Mouse (Mus musculus): ENCODE results near the gene Tspan18. TPM values are rescaled to one million over a fixed set of nuclear protein-coding genes. Genes with fewer than 3 reads are reported as not detected.

The Tspan18 gene
- total RNA-seq, 1 experiment, result 1.4 TPM

- no peaks in the 10 kb centered on the region for H3K36me3 ChIP-seq (ENCODE audit: control insufficient read depth, insufficient read depth, low read length, poor library complexity, severe bottlenecking)
- TF ChIP-seq ZC3H11A (IDR thresholded peaks at IDR 0.05; ENCODE audit: borderline replicate concordance, low read depth, low read length) (no peak), HCFC1 (IDR thresholded peaks at IDR 0.05; ENCODE audit: borderline replicate concordance, insufficient read depth, low read length) (no peak), MAFK (IDR thresholded peaks at IDR 0.05; ENCODE audit: insufficient read depth, low read depth, low read length) (no peak), ZNF384 (IDR thresholded peaks at IDR 0.05; ENCODE audit: low read depth, low read length) (no peak), CHD2 (IDR thresholded peaks at IDR 0.05; ENCODE audit: low read depth, low read length) (no peak)
- in situ Hi-C loops (cut with MboI; ENCODE audit: low sequenced_read_pairs in 2 of 2, unreplicated experiment in 2 of 2), result no loop called here
- no peak overlapping the region for H3K27ac ChIP-seq (ENCODE audit: insufficient read depth, low read depth, low read length, poor library complexity, severe bottlenecking)
- H3K9ac ChIP-seq (ENCODE audit: insufficient read depth, low read depth, low read length, poor library complexity, severe bottlenecking), result no peak overlapping the region
- no peaks in the 10 kb centered on the region for H3K9me3 ChIP-seq (ENCODE audit: control insufficient read depth, insufficient read depth, low read depth, low read length)
- no peak for DNase-seq (ENCODE audit: low read depth, low spot score)
- H3K4me1 ChIP-seq (ENCODE audit: control insufficient read depth in 2 of 2, insufficient read depth in 2 of 2, low read length in 2 of 2, poor library complexity in 1 of 2), result no peaks in the 10 kb centered on the region
- no peak overlapping the region for H3K4me3 ChIP-seq (ENCODE audit: insufficient read depth in 1 of 2, low read depth in 1 of 2, low read length in 2 of 2, poor library complexity in 1 of 2, severe bottlenecking in 1 of 2)
Observed at GRCm38 (mm10) chr2:93351352-93351751, 17.0 kb upstream of the Tspan18 start.

- TF ChIP-seq MAFK (IDR thresholded peaks at IDR 0.05; ENCODE audit: insufficient read depth, low read depth, low read length) (no peak), CHD2 (IDR thresholded peaks at IDR 0.05; ENCODE audit: low read depth, low read length) (no peak), ZC3H11A (IDR thresholded peaks at IDR 0.05; ENCODE audit: borderline replicate concordance, low read depth, low read length) (no peak), ZNF384 (IDR thresholded peaks at IDR 0.05; ENCODE audit: low read depth, low read length) (no peak)
- Histone ChIP-seq H3K9me3 (ENCODE audit: control insufficient read depth, insufficient read depth, low read depth, low read length) (no peaks in the 10 kb centered on the region), H3K27ac (ENCODE audit: insufficient read depth, low read depth, low read length, poor library complexity, severe bottlenecking) (no peak overlapping the region), H3K4me3 (ENCODE audit: insufficient read depth in 1 of 2, low read depth in 1 of 2, low read length in 2 of 2, poor library complexity in 1 of 2, severe bottlenecking in 1 of 2) (no peak overlapping the region), H3K4me1 (ENCODE audit: control insufficient read depth in 2 of 2, insufficient read depth in 2 of 2, low read length in 2 of 2, poor library complexity in 1 of 2) (no peaks in the 10 kb centered on the region), H3K36me3 (ENCODE audit: control insufficient read depth, insufficient read depth, low read length, poor library complexity, severe bottlenecking) (no peaks in the 10 kb centered on the region), H3K9ac (ENCODE audit: insufficient read depth, low read depth, low read length, poor library complexity, severe bottlenecking) (no peak overlapping the region)
- DNase-seq (ENCODE audit: low read depth, low spot score), result no peak
- in situ Hi-C loops (cut with MboI; ENCODE audit: low sequenced_read_pairs in 2 of 2, unreplicated experiment in 2 of 2), result no loop called here
Observed at GRCm38 (mm10) chr2:93347018-93347417, 12.7 kb upstream of the Tspan18 start.

GRCm38 (mm10) chr2:93346609-93347008 is 12.3 kb upstream of the Tspan18 start:
- no peak for TF ChIP-seq ZNF384 (IDR thresholded peaks at IDR 0.05; ENCODE audit: low read depth, low read length)
- no peak for TF ChIP-seq HCFC1 (IDR thresholded peaks at IDR 0.05; ENCODE audit: borderline replicate concordance, insufficient read depth, low read length)
- no peak for TF ChIP-seq ZC3H11A (IDR thresholded peaks at IDR 0.05; ENCODE audit: borderline replicate concordance, low read depth, low read length)
- no peak for TF ChIP-seq CHD2 (IDR thresholded peaks at IDR 0.05; ENCODE audit: low read depth, low read length)
- no peak for TF ChIP-seq MAFK (IDR thresholded peaks at IDR 0.05; ENCODE audit: insufficient read depth, low read depth, low read length)
- Histone ChIP-seq H3K4me1 (ENCODE audit: control insufficient read depth in 2 of 2, insufficient read depth in 2 of 2, low read length in 2 of 2, poor library complexity in 1 of 2) (no peaks in the 10 kb centered on the region), H3K9me3 (ENCODE audit: control insufficient read depth, insufficient read depth, low read depth, low read length) (no peaks in the 10 kb centered on the region), H3K36me3 (ENCODE audit: control insufficient read depth, insufficient read depth, low read length, poor library complexity, severe bottlenecking) (no peaks in the 10 kb centered on the region), H3K9ac (ENCODE audit: insufficient read depth, low read depth, low read length, poor library complexity, severe bottlenecking) (no peak overlapping the region), H3K4me3 (ENCODE audit: insufficient read depth in 1 of 2, low read depth in 1 of 2, low read length in 2 of 2, poor library complexity in 1 of 2, severe bottlenecking in 1 of 2) (no peak overlapping the region), H3K27ac (ENCODE audit: insufficient read depth, low read depth, low read length, poor library complexity, severe bottlenecking) (no peak overlapping the region)
- DNase-seq (ENCODE audit: low read depth, low spot score), result no peak
- in situ Hi-C loops (cut with MboI; ENCODE audit: low sequenced_read_pairs in 2 of 2, unreplicated experiment in 2 of 2), result no loop called here

- no peak overlapping the region for H3K27ac ChIP-seq (ENCODE audit: insufficient read depth, low read depth, low read length, poor library complexity, severe bottlenecking)
- H3K4me3 ChIP-seq (ENCODE audit: insufficient read depth in 1 of 2, low read depth in 1 of 2, low read length in 2 of 2, poor library complexity in 1 of 2, severe bottlenecking in 1 of 2), result no peak overlapping the region
- no peak for TF ChIP-seq ZC3H11A (IDR thresholded peaks at IDR 0.05; ENCODE audit: borderline replicate concordance, low read depth, low read length)
- TF ChIP-seq CHD2 (IDR thresholded peaks at IDR 0.05; ENCODE audit: low read depth, low read length), result no peak
- no peak for TF ChIP-seq HCFC1 (IDR thresholded peaks at IDR 0.05; ENCODE audit: borderline replicate concordance, insufficient read depth, low read length)
- TF ChIP-seq ZNF384 (IDR thresholded peaks at IDR 0.05; ENCODE audit: low read depth, low read length), result no peak
- TF ChIP-seq MAFK (IDR thresholded peaks at IDR 0.05; ENCODE audit: insufficient read depth, low read depth, low read length), result no peak
- in situ Hi-C loops (cut with MboI; ENCODE audit: low sequenced_read_pairs in 2 of 2, unreplicated experiment in 2 of 2), result no loop called here
- H3K9me3 ChIP-seq (ENCODE audit: control insufficient read depth, insufficient read depth, low read depth, low read length), result no peaks in the 10 kb centered on the region
- no peaks in the 10 kb centered on the region for H3K36me3 ChIP-seq (ENCODE audit: control insufficient read depth, insufficient read depth, low read length, poor library complexity, severe bottlenecking)
- no peaks in the 10 kb centered on the region for H3K4me1 ChIP-seq (ENCODE audit: control insufficient read depth in 2 of 2, insufficient read depth in 2 of 2, low read length in 2 of 2, poor library complexity in 1 of 2)
- no peak for DNase-seq (ENCODE audit: low read depth, low spot score)
- H3K9ac ChIP-seq (ENCODE audit: insufficient read depth, low read depth, low read length, poor library complexity, severe bottlenecking), result no peak overlapping the region
Observed at GRCm38 (mm10) chr2:93345663-93346268, 11.5 kb upstream of the Tspan18 start.
